Mouse (Mus musculus) liver, embryonic 16.5 days (tissue): Measurements from ENCODE around the gene Ppm1h. TPM values are rescaled to one million over a fixed set of nuclear protein-coding genes. Genes with fewer than 3 reads are reported as not detected.

ENCODE experiments used
- ATAC-seq: fragments of 200-750 bp; cut with Nextera tagmentation; 2 replicates; pipeline ENCODE4 v1.8.0; 2017; ENCODE audit warnings: low read depth, mild to moderate bottlenecking, moderate number of reproducible peaks, moderate library complexity
- H3K27ac ChIP-seq: fragments of 300-500 bp; sonication (generic); 2 replicates; pipeline ENCODE4 v1.5.1; 2014; ENCODE audit warnings: mild to moderate bottlenecking, low read length
- H3K27me3 ChIP-seq: fragments of 300-500 bp; sonication (generic); 2 replicates; pipeline ENCODE4 v1.6.1; 2014; ENCODE audit warnings: low read depth, low read length, mixed read lengths; ENCODE audit not compliant: control insufficient read depth, insufficient read depth
- H3K36me3 ChIP-seq: fragments of 300-500 bp; sonication (generic); 2 replicates; pipeline ENCODE4 v1.6.1; 2014; ENCODE audit warnings: mild to moderate bottlenecking; ENCODE audit not compliant: control insufficient read depth, insufficient read depth
- H3K4me1 ChIP-seq: fragments of 300-500 bp; sonication (generic); 2 replicates; pipeline ENCODE4 v1.6.1; 2014; ENCODE audit warnings: low read depth, low read length, mixed read lengths; ENCODE audit not compliant: control insufficient read depth
- H3K4me2 ChIP-seq: fragments of 300-500 bp; sonication (generic); 2 replicates; pipeline ENCODE4 v1.6.1; 2014; ENCODE audit warnings: low read depth, low read length, mixed read lengths
- H3K4me3 ChIP-seq: fragments of 300-500 bp; sonication (generic); 2 replicates; pipeline ENCODE4 v1.5.1; 2014; ENCODE audit warnings: low read depth, mild to moderate bottlenecking, low read length
- H3K9ac ChIP-seq: fragments of 300-500 bp; sonication (generic); 2 replicates; pipeline ENCODE4 v1.6.1; 2014; ENCODE audit warnings: low read depth, low read length
- H3K9me3 ChIP-seq: fragments of 300-500 bp; sonication (generic); replicated peaks from 2 replicates; pipeline ENCODE4 v1.6.1; 2016; ENCODE audit warnings: low read length; ENCODE audit not compliant: control insufficient read depth
- WGBS: fragments of 180-500 bp; shearing (Covaris S2); extraction: QIAGEN DNeasy Blood & Tissue Kit; methylation state at CpG from one replicate; pipeline ENCODE4 v1.1.7; 2014; ENCODE audit not compliant: insufficient replicate concordance; 5-methylcytosine and 5-hydroxymethylcytosine counted together
- polyA plus RNA-seq: library from polyadenylated mRNA; unstranded; fragments of >200 nt; fragmentation: Nextera tagmentation; extraction: Ambion mirVana; gene quantifications from 2 replicates; pipeline ENCODE4 v1.2.1, GENCODE M21; 2015

Gene Ppm1h
- polyA plus RNA-seq, 1 experiment from 2014 or later, result 2.7 TPM

DNA sequence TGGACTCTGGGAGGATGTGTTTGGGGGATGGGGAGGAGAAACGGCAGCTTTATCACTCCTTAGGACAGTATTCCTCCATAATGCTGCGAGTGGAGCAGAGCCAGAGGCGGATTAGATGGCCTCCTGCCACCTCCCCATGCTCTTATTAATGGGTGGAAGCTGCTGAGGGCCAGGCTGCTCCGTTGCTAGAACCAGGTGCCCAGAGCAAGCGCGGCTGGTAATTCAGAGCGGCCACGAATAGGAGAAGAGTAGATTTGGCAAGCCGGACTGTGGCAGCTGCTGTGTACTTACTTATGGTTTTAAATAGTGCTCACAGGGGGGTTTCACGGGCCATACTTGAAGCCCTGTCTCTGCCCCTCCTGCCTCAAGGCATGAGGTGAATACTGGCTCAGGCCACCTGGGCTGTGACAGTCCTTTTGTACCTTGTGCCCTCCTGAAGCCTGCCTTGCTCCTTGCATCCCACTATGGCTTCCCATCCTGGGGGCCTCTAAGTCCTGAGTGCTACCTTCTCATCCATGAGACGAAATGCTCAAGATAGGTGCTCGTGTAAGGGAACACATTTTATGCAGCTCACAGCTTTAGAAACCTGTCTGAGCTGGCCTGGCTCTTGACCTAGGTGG, 14.7 kb downstream of the Ppm1h start:
- Histone ChIP-seq H3K9ac (no peak overlapping the region), H3K27ac (no peak overlapping the region), H3K4me2 (no peak overlapping the region), H3K9me3 (no peaks in the 10 kb centered on the region), H3K27me3 (no peaks in the 10 kb centered on the region), H3K4me3 (no peak overlapping the region), H3K4me1 (no peaks in the 10 kb centered on the region), H3K36me3 (no peaks in the 10 kb centered on the region; the same call in 1 of the 2 replicates)
- 69% methylated on average over 12 of the region's 12 CpGs for WGBS
- no peak for ATAC-seq

DNA sequence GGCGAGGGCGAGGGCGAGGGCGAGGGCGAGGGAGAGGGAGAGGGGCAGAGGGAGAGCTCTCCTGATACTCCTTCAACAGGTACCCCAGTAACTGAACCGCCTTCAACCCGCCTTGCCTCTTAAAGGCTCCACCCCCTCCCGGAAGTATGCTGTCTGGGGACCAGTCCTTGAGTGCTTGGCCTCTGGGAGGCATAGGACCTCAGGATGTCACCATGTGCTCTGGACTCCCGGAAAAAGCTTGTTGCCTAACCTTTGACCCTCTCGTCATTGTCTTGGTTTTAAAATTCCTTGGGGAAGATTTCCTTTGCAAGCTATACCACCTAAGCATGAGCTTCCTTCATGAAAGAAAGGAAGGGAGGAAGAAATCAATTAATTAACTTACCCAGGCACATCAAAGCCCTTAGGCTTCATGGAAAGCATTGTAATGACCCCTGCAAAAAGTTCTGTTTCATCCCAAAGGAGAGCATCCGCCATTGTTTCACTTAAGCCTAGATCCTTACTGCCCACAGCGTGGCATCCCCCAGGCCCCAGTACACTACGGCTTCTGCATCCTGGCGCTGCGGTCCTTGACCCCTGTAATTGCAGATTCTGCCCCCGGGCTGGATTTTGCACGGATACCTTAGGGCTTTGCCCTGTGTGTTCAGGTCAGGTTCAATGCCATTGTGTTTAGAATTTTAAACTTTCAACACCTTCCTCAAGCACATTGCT, 15.5 kb downstream of the Ppm1h start:
- ATAC-seq, result no peak
- 76% methylated on average over 15 of the region's 17 CpGs for WGBS

DNA sequence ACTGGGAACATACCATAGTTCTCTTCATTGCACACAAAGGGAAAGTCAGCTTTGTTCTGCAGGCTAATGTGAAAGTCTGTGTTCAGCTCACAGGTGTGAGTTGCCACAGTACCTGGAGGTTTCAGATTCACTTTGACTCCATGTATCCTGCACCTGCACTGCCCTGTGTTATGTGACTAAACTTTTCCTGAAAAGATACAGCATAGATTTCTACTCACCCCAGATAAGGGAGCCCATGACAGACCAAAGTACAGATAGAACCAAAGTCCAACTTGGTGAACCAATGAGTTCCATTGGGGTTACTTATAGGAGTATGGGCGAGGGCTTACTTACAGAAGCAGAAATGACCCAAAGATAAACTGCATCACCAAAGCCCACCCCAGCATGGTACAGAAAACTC, 17.8 kb downstream of the Ppm1h start:
- no peaks in the 10 kb centered on the region for H3K4me1 ChIP-seq
- H3K27ac ChIP-seq, result no peak overlapping the region
- H3K9ac ChIP-seq, result no peak overlapping the region
- H3K27me3 ChIP-seq, result no peaks in the 10 kb centered on the region
- no peak overlapping the region for H3K4me2 ChIP-seq
- ATAC-seq, result no peak
- no peaks in the 10 kb centered on the region; the same call in 1 of the 2 replicates for H3K36me3 ChIP-seq
- H3K9me3 ChIP-seq, result no peaks in the 10 kb centered on the region
- WGBS, result 54% methylated on average over 1 of the region's 1 CpGs
- H3K4me3 ChIP-seq, result no peak overlapping the region

More for the DNA sequence above, 15.5 kb downstream of the Ppm1h start:
- Histone ChIP-seq H3K27ac (no peak overlapping the region), H3K9me3 (no peaks in the 10 kb centered on the region), H3K4me1 (no peaks in the 10 kb centered on the region), H3K27me3 (no peaks in the 10 kb centered on the region), H3K9ac (no peak overlapping the region), H3K4me2 (no peak overlapping the region), H3K4me3 (no peak overlapping the region), H3K36me3 (no peaks in the 10 kb centered on the region; the same call in 1 of the 2 replicates)

DNA sequence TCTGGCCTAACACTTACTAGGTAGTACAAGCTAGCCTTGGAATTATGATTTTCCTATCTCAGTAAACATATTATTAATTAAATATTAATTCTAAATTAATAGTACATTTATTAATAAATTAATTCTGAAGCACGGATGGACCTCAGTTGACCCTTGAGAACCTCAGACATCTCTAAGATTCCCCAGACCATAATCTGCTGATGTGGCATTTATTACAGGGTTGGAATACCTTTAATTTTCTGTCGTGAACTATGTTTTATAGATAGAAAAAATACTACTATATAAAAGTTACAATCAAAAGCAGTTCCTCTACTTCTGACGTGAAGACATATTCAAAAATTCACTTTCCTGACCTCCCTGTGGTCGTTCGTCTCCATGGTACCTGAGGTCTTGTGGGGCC, 19.8 kb downstream of the Ppm1h start:
- Histone ChIP-seq H3K4me1 (no peaks in the 10 kb centered on the region), H3K9me3 (no peaks in the 10 kb centered on the region), H3K36me3 (no peaks in the 10 kb centered on the region; the same call in 1 of the 2 replicates), H3K27me3 (no peaks in the 10 kb centered on the region), H3K4me3 (no peak overlapping the region), H3K27ac (no peak overlapping the region), H3K9ac (no peak overlapping the region), H3K4me2 (no peak overlapping the region)
- 73% methylated on average over 5 of the region's 5 CpGs for WGBS
- no peak for ATAC-seq

DNA sequence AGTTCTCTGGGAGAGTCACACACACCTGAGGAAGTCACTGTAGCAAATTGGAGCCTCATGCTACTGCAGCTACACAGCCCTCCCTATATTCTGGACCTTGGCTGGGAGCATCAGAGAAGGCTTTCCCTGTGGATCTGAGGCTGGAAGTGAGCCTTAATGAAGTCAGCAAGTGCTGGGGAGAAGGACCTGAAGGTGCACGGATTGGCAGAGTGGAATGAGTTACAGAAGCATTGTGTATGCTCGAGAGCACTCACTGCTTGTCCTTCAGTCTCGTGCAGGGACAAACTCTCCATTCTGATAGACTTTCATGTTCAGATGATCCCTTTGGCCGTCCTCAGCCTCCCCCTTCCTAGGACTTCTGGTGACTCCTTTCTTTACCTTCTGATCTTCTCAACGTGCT, 26.3 kb downstream of the Ppm1h start:
- H3K27ac ChIP-seq, result no peak overlapping the region
- no peak overlapping the region for H3K4me3 ChIP-seq
- no peaks in the 10 kb centered on the region for H3K4me1 ChIP-seq
- 66% methylated on average over 5 of the region's 5 CpGs for WGBS
- H3K36me3 ChIP-seq, result no peaks in the 10 kb centered on the region
- H3K9ac ChIP-seq, result no peak overlapping the region
- H3K4me2 ChIP-seq, result no peak overlapping the region
- ATAC-seq, result no peak
- no peaks in the 10 kb centered on the region for H3K9me3 ChIP-seq
- no peaks in the 10 kb centered on the region for H3K27me3 ChIP-seq

DNA sequence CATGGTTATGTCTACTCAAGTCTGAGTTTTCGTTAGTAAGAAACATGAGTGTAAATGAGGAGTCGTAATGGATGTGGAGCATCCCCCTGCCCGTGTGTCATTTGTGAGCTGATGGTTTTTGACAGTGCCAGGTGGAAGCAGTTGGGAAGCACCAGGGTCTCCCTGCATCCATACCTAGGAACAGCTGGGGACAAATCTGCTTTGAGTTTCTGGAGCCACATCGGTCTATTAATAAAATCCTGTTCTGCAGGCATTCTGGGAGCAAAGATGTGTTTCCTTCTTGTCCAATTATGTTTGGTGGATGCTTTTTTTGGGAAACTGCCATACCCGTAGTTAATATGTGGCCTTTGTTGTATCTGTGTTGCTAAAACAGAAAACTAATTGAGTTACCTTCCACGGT, 26.9 kb downstream of the Ppm1h start:
- Histone ChIP-seq H3K4me1 (no peaks in the 10 kb centered on the region), H3K9ac (no peak overlapping the region), H3K4me2 (no peak overlapping the region), H3K4me3 (no peak overlapping the region), H3K27me3 (no peaks in the 10 kb centered on the region), H3K9me3 (no peaks in the 10 kb centered on the region), H3K27ac (no peak overlapping the region), H3K36me3 (no peaks in the 10 kb centered on the region)
- WGBS, result 78% methylated on average over 6 of the region's 6 CpGs
- ATAC-seq, result no peak

DNA sequence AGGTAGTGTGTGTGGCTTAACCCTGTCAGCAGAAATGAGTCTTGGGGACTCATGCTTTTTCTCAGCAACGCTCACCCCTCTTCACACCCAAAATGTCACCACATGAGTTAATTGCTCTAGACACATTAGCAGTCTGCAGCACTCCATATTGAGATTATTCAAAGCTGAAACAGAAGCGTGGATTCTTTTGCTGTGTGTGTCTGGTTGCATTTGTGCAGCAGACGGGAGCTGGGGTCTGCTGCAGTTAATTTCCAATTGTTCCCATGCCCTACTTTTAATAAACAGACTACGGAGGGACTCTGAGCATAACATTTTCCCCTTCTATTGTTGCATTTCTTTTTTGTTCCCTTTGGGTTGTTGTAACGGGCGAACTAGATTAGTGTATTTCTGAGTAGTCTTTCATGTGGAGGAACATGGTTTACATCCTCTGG, 32.8 kb downstream of the Ppm1h start:
- Histone ChIP-seq H3K27me3 (no peaks in the 10 kb centered on the region), H3K4me2 (no peak overlapping the region), H3K9me3 (no peaks in the 10 kb centered on the region), H3K36me3 (no peaks in the 10 kb centered on the region), H3K4me1 (no peaks in the 10 kb centered on the region), H3K9ac (no peak overlapping the region), H3K4me3 (no peak overlapping the region), H3K27ac (no peak overlapping the region)
- WGBS, result 65% methylated on average over 6 of the region's 6 CpGs
- ATAC-seq, result no peak

DNA sequence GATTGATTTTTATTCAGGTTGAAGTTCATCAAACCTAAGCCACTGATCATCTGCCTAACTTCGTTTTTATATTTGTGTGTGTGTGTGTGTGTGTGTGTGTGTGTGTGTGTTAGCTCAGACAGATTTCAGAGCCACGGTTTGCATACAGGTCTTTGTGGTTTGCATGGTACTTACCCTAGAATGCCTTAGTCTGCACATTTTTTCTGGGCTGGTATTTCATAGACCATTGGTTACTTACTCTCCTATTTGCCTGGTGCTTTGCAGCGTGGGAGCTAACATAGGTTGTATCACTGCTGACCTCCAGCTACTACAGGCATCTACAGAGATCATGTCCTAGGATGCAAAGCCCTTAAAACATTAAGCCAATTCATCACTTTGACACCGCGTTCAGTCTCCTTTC, 33.7 kb downstream of the Ppm1h start:
- Histone ChIP-seq H3K4me3 (no peak overlapping the region), H3K4me1 (no peaks in the 10 kb centered on the region), H3K4me2 (no peak overlapping the region), H3K36me3 (no peaks in the 10 kb centered on the region), H3K9ac (no peak overlapping the region), H3K9me3 (no peaks in the 10 kb centered on the region), H3K27ac (no peak overlapping the region), H3K27me3 (no peaks in the 10 kb centered on the region)
- no peak for ATAC-seq
- WGBS, result 64% methylated on average over 5 of the region's 5 CpGs

DNA sequence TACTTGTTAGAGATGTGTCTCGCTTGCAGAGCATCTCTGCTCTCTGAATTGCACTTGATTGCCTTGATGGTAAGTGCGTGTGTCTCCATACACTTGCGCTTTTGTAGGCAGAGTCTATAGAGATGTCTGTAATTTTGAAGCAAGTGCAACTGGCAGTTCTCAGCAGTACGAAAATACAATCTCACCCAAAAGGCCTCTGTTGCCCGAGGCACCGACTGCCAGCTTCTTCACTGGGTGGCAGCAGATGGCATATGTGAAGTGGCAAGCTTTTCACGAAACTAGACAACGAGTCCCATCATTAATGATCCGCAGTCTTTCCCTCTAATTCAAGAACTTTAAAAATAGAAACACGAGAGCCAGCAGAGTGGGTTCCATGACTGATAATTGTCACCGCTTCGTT, 37.3 kb downstream of the Ppm1h start:
- H3K9ac ChIP-seq, result no peak overlapping the region
- ATAC-seq, result no peak
- H3K9me3 ChIP-seq, result no peaks in the 10 kb centered on the region
- H3K4me2 ChIP-seq, result no peak overlapping the region
- no peaks in the 10 kb centered on the region for H3K36me3 ChIP-seq
- H3K4me1 ChIP-seq, result no peaks in the 10 kb centered on the region
- H3K27ac ChIP-seq, result no peak overlapping the region
- H3K27me3 ChIP-seq, result no peaks in the 10 kb centered on the region
- no peak overlapping the region for H3K4me3 ChIP-seq
- WGBS, result 71% methylated on average over 12 of the region's 12 CpGs
